Mouse (Mus musculus) liver, embryonic 14.5 days (tissue): Measurements from ENCODE around the gene Auts2.

Source experiments
- CTCF ChIP-seq: IDR thresholded peaks from 2 replicates; pipeline ENCODE4 v1.5.1; 2016; ENCODE audit warnings: antibody characterized with exemption, low read depth, control low read depth
- EP300 ChIP-seq: IDR thresholded peaks from 2 replicates; pipeline ENCODE4 v1.6.1; 2016; ENCODE audit warnings: antibody characterized with exemption, low read depth

DNA sequence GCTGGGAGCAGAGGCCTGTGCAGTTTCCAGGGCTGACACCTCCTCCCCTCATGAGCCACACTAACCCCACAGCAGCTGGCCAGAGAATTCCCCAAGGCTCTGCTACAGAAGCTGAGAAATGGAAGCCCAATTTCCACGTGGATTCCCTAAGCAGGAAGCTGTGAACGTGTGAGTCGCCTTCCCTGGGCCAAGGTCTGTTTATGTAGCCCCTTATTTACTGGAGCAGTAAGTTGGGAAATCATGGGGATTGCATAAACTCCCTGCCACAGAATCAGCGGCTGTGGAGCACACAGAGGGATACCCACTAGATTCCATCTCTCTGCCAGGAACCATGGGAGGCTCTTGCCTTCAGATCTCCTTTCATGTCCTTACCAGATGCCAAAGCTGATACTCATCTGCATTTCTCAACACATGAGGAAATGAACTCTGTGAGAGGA is 895.4 kb downstream of the Auts2 start:
- no peak for TF ChIP-seq CTCF
- no peak for TF ChIP-seq EP300
